Mouse (Mus musculus): ENCODE data around the gene Cenpv. TPM values are rescaled to one million over a fixed set of nuclear protein-coding genes. Genes with fewer than 3 reads are reported as not detected.

The Cenpv gene
- total and polyA plus RNA-seq, 3 experiments = 149 to 2,878 (median 178) TPM

DNA sequence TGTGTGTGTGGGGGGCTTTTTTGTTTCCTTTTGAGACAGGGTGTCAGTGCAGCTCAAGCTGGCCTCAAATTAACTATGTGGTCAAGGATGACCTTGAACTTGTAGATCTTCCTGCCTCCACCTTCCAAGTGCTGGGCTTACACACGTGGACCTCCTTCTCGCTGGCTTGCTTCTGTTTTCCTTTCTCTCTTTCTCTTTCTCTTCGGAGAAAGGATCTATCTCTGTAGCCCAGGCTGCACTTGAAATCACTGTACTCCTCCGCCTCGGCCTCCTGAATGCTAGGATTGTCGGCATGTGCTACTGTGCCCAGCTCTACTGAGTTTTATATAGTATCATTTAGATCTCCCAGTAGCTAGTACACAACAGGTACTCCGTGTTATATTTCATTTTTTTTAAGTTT lies 1.5 kb downstream of the Cenpv start (continued):
- no peak for TF ChIP-seq USF2 (IDR thresholded peaks at IDR 0.05; ENCODE audit: borderline replicate concordance in 1 of 2, insufficient read depth in 1 of 2, low read depth in 1 of 2, low read length in 2 of 2)
- TF ChIP-seq SMC3 (IDR thresholded peaks at IDR 0.05; ENCODE audit: low read depth, low read length) = no peak
- no peak for TF ChIP-seq MYB (IDR thresholded peaks at IDR 0.05; ENCODE audit: low read depth, low read length)
- TF ChIP-seq ELF1 (IDR thresholded peaks at IDR 0.05; ENCODE audit: low read depth, low read length) = no peak

GRCm38 (mm10) chr11:62537089-62537488 lies 2.0 kb downstream of the Cenpv start:
- DNase-seq (ENCODE audit: low read depth, low spot score) = no peak
- Histone ChIP-seq H3K9ac (ENCODE audit: control insufficient read depth, low read depth, low read length, poor library complexity, severe bottlenecking) (peak overlapping the region; percentile 100), H3K4me3 (ENCODE audit: control insufficient read depth in 1 of 2, insufficient read depth in 1 of 2, low read depth in 2 of 2, low read length in 2 of 2) (peak overlapping the region; percentile 58 to 61), H3K27ac (ENCODE audit: control insufficient read depth, low read depth, low read length) (no peak overlapping the region; the same call in 1 of the 2 replicates), H3K79me2 (ENCODE audit: control insufficient read depth, insufficient read depth, low read length, poor library complexity) (peaks cover 28% of the 10 kb centered on the region), H3K27me3 (ENCODE audit: control insufficient read depth in 1 of 2, insufficient read depth in 2 of 2, low read length in 2 of 2) (no peaks in the 10 kb centered on the region), H3K4me1 (ENCODE audit: control insufficient read depth in 1 of 2, insufficient read depth in 2 of 2, low read length in 2 of 2) (peaks cover 4 to 6% of the 10 kb centered on the region in 2 experiments), H3K9me3 (replicated peaks; ENCODE audit: insufficient read depth, low read length) (no peaks in the 10 kb centered on the region), H3K36me3 (ENCODE audit: control insufficient read depth in 1 of 2, insufficient read depth in 2 of 2, low read length in 2 of 2) (peaks cover 16 to 18% of the 10 kb centered on the region in 2 experiments)
- TF ChIP-seq ZNF384 (IDR thresholded peaks at IDR 0.05; ENCODE audit: low read depth, low read length) = peak; percentile 75
- TF ChIP-seq POLR2AphosphoS2 (IDR thresholded peaks at IDR 0.05; ENCODE audit: low read length) = no peak

GRCm38 (mm10) chr11:62522283-62522682 lies 16.8 kb downstream of the Cenpv start:
- Histone ChIP-seq H3K36me3 (ENCODE audit: control insufficient read depth in 1 of 2, insufficient read depth in 2 of 2, low read length in 2 of 2) (peaks cover 0 to 16% of the 10 kb centered on the region in 2 experiments; a peak in 2 of 4 replicates), H3K27me3 (ENCODE audit: control insufficient read depth in 1 of 2, insufficient read depth in 2 of 2, low read length in 2 of 2) (no peaks in the 10 kb centered on the region), H3K9me3 (replicated peaks; ENCODE audit: insufficient read depth, low read length) (no peaks in the 10 kb centered on the region), H3K79me2 (ENCODE audit: control insufficient read depth, insufficient read depth, low read length, poor library complexity) (no peaks in the 10 kb centered on the region), H3K27ac (ENCODE audit: control insufficient read depth, low read depth, low read length) (no peak overlapping the region), H3K9ac (ENCODE audit: control insufficient read depth, low read depth, low read length, poor library complexity, severe bottlenecking) (no peak overlapping the region), H3K4me3 (ENCODE audit: control insufficient read depth in 1 of 2, insufficient read depth in 1 of 2, low read depth in 2 of 2, low read length in 2 of 2) (no peak overlapping the region), H3K4me1 (ENCODE audit: control insufficient read depth in 1 of 2, insufficient read depth in 2 of 2, low read length in 2 of 2) (no peaks in the 10 kb centered on the region)
- no peak for DNase-seq (ENCODE audit: low read depth, low spot score)
- TF ChIP-seq CHD2 (IDR thresholded peaks at IDR 0.05; ENCODE audit: low read length) = no peak
- no peak for TF ChIP-seq GATA1 (IDR thresholded peaks at IDR 0.05; ENCODE audit: low read depth, low read length)
- TF ChIP-seq ZNF384 (IDR thresholded peaks at IDR 0.05; ENCODE audit: low read depth, low read length) = no peak
- no peak for TF ChIP-seq ELF1 (IDR thresholded peaks at IDR 0.05; ENCODE audit: low read depth, low read length)
- no peak for TF ChIP-seq MAX (IDR thresholded peaks at IDR 0.05; ENCODE audit: low read length)
- no peak for TF ChIP-seq ZC3H11A (IDR thresholded peaks at IDR 0.05; ENCODE audit: low read depth, low read length)
- no peak for TF ChIP-seq POLR2AphosphoS2 (IDR thresholded peaks at IDR 0.05; ENCODE audit: low read length)
- TF ChIP-seq RAD21 (IDR thresholded peaks at IDR 0.05; ENCODE audit: low read depth, low read length) = no peak

DNA sequence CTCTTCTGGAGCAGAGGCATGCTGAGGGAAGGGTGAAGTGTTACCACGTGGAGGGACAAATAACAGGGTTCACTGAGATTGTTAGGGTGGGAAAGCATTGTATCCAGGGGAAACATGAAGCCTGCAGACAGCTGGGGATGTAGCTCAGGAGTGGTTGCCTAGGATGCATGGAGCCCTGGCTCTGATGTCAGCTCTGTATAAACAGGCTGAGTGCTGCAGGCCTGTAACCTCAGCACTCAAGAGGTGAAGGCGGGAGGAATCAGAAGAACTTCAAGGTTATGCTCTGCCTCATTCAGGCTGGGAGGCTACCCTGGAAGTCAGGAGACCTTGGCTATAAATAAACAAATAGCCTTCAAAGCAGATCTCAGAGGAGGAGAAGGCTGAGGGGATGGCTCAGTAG lies 20.1 kb downstream of the Cenpv start:
- no peak for DNase-seq (ENCODE audit: low read depth, low spot score)
- H3K36me3 ChIP-seq (ENCODE audit: control insufficient read depth in 1 of 2, insufficient read depth in 2 of 2, low read length in 2 of 2) = no peaks in the 10 kb centered on the region
- no peak overlapping the region for H3K9ac ChIP-seq (ENCODE audit: control insufficient read depth, low read depth, low read length, poor library complexity, severe bottlenecking)
- no peak overlapping the region for H3K27ac ChIP-seq (ENCODE audit: control insufficient read depth, low read depth, low read length)
- no peak overlapping the region for H3K4me3 ChIP-seq (ENCODE audit: control insufficient read depth in 1 of 2, insufficient read depth in 1 of 2, low read depth in 2 of 2, low read length in 2 of 2)
- H3K27me3 ChIP-seq (ENCODE audit: control insufficient read depth in 1 of 2, insufficient read depth in 2 of 2, low read length in 2 of 2) = no peaks in the 10 kb centered on the region
- no peaks in the 10 kb centered on the region for H3K9me3 ChIP-seq (replicated peaks; ENCODE audit: insufficient read depth, low read length)
- H3K4me1 ChIP-seq (ENCODE audit: control insufficient read depth in 1 of 2, insufficient read depth in 2 of 2, low read length in 2 of 2) = no peaks in the 10 kb centered on the region
- H3K79me2 ChIP-seq (ENCODE audit: control insufficient read depth, insufficient read depth, low read length, poor library complexity) = no peaks in the 10 kb centered on the region
- TF ChIP-seq MYC (IDR thresholded peaks at IDR 0.05; ENCODE audit: low read depth, low read length) (no peak), USF2 (IDR thresholded peaks at IDR 0.05; ENCODE audit: borderline replicate concordance in 1 of 2, insufficient read depth in 1 of 2, low read depth in 1 of 2, low read length in 2 of 2) (no peak), MEF2A (IDR thresholded peaks at IDR 0.05; ENCODE audit: extremely low read depth, insufficient replicate concordance, low read depth, low read length, poor library complexity, severe bottlenecking) (no peak), JUND (IDR thresholded peaks at IDR 0.05; ENCODE audit: low read depth, low read length) (no peak), UBTF (IDR thresholded peaks at IDR 0.05; ENCODE audit: borderline replicate concordance, insufficient read depth, low read depth, low read length) (no peak), MAZ (IDR thresholded peaks at IDR 0.05; ENCODE audit: low read depth, low read length) (no peak), GABPA (IDR thresholded peaks at IDR 0.05; ENCODE audit: low read depth, low read length) (no peak), NRF1 (IDR thresholded peaks at IDR 0.05; ENCODE audit: insufficient read depth, low read depth, low read length, poor library complexity, severe bottlenecking) (no peak), POLR2AphosphoS5 (IDR thresholded peaks at IDR 0.05; ENCODE audit: borderline replicate concordance, low read depth, low read length) (no peak), POLR2A (IDR thresholded peaks at IDR 0.05; ENCODE audit: control insufficient read depth in 1 of 2, insufficient read depth in 1 of 2, low read depth in 1 of 2, low read length in 2 of 2, poor library complexity in 1 of 2) (no peak), NELFE (IDR thresholded peaks at IDR 0.05; ENCODE audit: low read depth, low read length) (no peak), CHD1 (IDR thresholded peaks at IDR 0.05; ENCODE audit: low read depth, low read length) (no peak), SMC3 (IDR thresholded peaks at IDR 0.05; ENCODE audit: low read depth, low read length) (no peak)

Data from MEL (cell line).